Mouse (Mus musculus) megakaryocyte-erythroid progenitor cell, adult 5-6 weeks (primary cell): ENCODE results near the gene Plac1. TPM values are rescaled to one million over a fixed set of nuclear protein-coding genes. Genes with fewer than 3 reads are reported as not detected.

Source experiments
- ATAC-seq: replicated peaks from 2 replicates; pipeline ENCODE4 v1.8.0; 2016; ENCODE audit warnings: mild to moderate bottlenecking, inconsistent platforms; ENCODE audit not compliant: severe bottlenecking, poor library complexity, low FRiP score, low TSS enrichment
- total RNA-seq, 2 experiments: library from RNA; stranded (forward) in 1 of 2; stranded (reverse) in 1 of 2; fragments of 200-1000, 215-1000 nt in 1 of 2; fragments of >200 nt in 1 of 2; fragmentation: Nextera tagmentation in 1 of 2; gene quantifications; 2 replicates each; pipeline ENCODE4 v1.2.3; 2014 to 2017

Plac1 gene
- total RNA-seq, 2 experiments from 2014 or later: not detected

GRCm38 (mm10) chrX:53123562-53123961, 116.3 kb downstream of the Plac1 start:
- no peak for ATAC-seq

GRCm38 (mm10) chrX:53118631-53119030, 121.3 kb downstream of the Plac1 start:
- no peak for ATAC-seq

GRCm38 (mm10) chrX:53118019-53118418, 121.9 kb downstream of the Plac1 start:
- ATAC-seq: no peak

- ATAC-seq: no peak
Measured at GRCm38 (mm10) chrX:53114994-53115393, 124.9 kb downstream of the Plac1 start.

- ATAC-seq: no peak
Measured at GRCm38 (mm10) chrX:53110142-53110541, 129.8 kb downstream of the Plac1 start.

GRCm38 (mm10) chrX:53107127-53107526, 132.8 kb downstream of the Plac1 start:
- no peak for ATAC-seq

GRCm38 (mm10) chrX:53101165-53101564, 138.7 kb downstream of the Plac1 start:
- no peak for ATAC-seq

- ATAC-seq: no peak
Measured at GRCm38 (mm10) chrX:53099951-53100350, 140.0 kb downstream of the Plac1 start.

- no peak; the same call in 1 of the 2 replicates for ATAC-seq
Measured at GRCm38 (mm10) chrX:53099266-53099665, 140.6 kb downstream of the Plac1 start.

GRCm38 (mm10) chrX:53098293-53098692, 141.6 kb downstream of the Plac1 start:
- no peak for ATAC-seq

GRCm38 (mm10) chrX:53097786-53098185, 142.1 kb downstream of the Plac1 start:
- no peak for ATAC-seq

- ATAC-seq: no peak
Measured at GRCm38 (mm10) chrX:53093381-53093780, 146.5 kb downstream of the Plac1 start.

GRCm38 (mm10) chrX:53088663-53089292, 151.1 kb downstream of the Plac1 start:
- ATAC-seq: peak; percentile 84

GRCm38 (mm10) chrX:53087202-53087601, 152.7 kb downstream of the Plac1 start:
- ATAC-seq: no peak

- no peak for ATAC-seq
Measured at GRCm38 (mm10) chrX:53085559-53085958, 154.4 kb downstream of the Plac1 start.

- no peak for ATAC-seq
Measured at GRCm38 (mm10) chrX:53064406-53064805, 175.5 kb downstream of the Plac1 start.

GRCm38 (mm10) chrX:53059426-53060007, 180.4 kb downstream of the Plac1 start:
- ATAC-seq: no peak

GRCm38 (mm10) chrX:53058459-53059280, 181.2 kb downstream of the Plac1 start:
- peak; percentile 43 for ATAC-seq

GRCm38 (mm10) chrX:53057760-53058090, 182.2 kb downstream of the Plac1 start:
- ATAC-seq: no peak

- peak; percentile 83 for ATAC-seq
Measured at GRCm38 (mm10) chrX:53057054-53057759, 182.7 kb downstream of the Plac1 start.
